Mouse (Mus musculus) layer of hippocampus, adult 11-12 months (tissue): ENCODE measurements around the gene Dgkb.

Source experiments
- DNase-seq: peaks from one replicate; pipeline ENCODE4 v3.0.0; 2022; ENCODE audit warnings: low spot score

The Dgkb gene

GRCm38 (mm10) chr12:38371597-38371996, 554.1 kb downstream of the Dgkb start:
- DNase-seq, result no peak

- DNase-seq, result no peak
Measured at GRCm38 (mm10) chr12:38374159-38374558, 556.6 kb downstream of the Dgkb start.

DNA sequence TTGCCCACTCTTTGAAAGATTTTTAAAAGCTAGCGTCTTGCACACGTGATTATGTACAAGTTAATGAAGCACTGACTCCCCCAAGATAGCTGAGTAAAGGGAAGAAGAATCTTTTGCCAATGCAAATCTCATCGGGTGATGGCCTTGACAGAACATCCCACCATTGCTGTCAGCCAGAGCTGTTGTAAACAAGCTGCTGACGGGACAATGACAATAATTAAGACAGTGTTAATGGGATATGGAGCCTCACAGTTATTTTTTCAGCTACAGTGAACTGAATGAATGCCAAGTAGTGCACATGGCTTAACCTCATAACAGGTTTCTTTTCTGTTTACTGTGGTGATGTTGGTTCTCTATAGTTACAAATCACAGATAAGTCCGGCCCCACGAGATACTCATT, 568.4 kb downstream of the Dgkb start:
- DNase-seq, result no peak

GRCm38 (mm10) chr12:38386991-38387390, 569.5 kb downstream of the Dgkb start:
- DNase-seq, result peak; percentile 71

GRCm38 (mm10) chr12:38387654-38388053, 570.1 kb downstream of the Dgkb start:
- no peak for DNase-seq

DNA sequence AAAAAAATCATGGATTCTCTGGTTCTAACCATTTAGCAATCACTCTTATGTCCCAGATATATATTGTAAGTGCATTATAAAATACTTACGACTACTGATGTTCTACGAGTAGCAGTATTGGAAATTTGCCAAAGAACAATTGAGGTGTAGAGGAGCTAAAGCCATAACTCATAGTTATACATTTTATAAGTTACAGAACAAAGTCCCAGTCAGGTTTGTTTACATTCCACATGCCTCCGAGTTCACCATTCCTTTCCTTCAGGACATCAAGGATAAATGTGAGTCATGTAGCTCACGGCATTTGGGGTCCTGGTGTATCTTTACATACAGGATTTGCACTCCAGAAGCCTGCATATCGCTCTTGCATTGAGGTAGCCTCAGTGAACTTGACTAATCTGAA, 570.7 kb downstream of the Dgkb start:
- no peak for DNase-seq

- DNase-seq, result no peak
Measured at GRCm38 (mm10) chr12:38397754-38398312, 580.3 kb downstream of the Dgkb start.

DNA sequence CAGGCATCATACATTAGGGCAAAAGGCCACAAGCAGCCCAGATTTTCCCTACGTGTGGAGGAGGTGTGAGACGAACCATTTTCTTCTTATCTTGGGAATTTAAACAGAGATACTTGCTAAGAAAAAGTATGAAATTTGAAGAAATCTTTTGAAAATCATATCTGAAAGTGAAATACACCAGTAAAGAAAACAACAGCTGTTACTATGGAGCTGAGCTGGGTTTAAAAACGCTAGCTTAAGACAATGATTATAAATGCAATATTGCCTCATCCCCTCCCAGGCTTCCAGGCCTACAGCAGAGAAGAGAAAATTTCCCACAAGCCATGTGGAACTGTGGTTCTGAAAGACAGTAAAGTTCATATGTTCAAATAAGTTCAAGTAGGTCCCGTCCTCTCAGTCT, 582.6 kb downstream of the Dgkb start:
- no peak for DNase-seq

GRCm38 (mm10) chr12:38435364-38436130, 618.0 kb downstream of the Dgkb start:
- DNase-seq, result no peak

DNA sequence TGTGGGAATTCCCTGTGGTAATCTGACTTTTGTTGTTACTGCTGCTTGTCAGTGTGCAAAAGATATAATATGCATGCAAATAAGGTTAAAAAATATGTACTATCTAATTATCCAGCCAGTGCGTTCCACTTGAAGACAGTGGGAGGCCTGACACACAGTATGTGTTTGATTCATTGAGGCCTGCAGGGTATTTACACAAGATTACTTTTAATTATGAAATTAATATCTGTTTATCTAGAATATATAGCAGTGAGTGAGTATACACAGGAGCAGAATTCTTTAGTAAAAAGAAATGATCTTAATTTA, 618.6 kb downstream of the Dgkb start:
- DNase-seq, result no peak

DNA sequence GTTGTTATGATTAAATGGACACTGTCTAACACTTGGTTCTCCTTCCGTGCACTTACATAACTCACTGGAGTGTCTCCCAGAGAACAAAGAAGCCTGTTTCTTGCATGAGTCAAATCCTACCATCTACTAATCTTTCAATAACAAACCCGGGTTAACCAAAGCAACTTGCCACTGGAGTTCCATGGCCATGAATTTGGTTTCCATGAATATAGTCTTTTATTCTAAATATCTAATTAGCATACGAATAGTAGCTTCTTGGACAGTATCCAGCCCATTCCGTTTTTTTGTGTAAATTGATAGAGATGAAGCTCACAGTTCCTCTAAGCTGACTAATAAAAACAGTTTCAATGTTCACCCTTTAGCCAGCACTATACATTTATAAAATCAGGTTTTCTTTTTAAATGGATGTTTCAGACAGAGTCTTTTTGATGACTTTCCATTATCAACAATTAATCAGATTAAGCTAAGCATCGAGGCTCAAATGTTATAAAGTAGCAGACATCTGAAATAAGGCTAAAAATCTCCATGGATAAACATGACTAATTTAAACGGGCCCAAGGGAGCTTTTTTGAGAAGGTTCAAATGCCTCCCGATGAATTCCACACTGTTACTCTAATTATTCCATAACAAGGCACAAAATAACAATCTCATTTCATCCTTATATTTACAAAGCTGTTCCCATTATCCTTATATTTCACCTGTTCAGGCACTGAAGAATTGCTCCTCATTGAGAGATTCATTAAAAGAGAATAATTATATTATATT, 633.0 kb downstream of the Dgkb start:
- DNase-seq, result no peak

GRCm38 (mm10) chr12:38451677-38452076, 634.2 kb downstream of the Dgkb start:
- DNase-seq, result no peak

DNA sequence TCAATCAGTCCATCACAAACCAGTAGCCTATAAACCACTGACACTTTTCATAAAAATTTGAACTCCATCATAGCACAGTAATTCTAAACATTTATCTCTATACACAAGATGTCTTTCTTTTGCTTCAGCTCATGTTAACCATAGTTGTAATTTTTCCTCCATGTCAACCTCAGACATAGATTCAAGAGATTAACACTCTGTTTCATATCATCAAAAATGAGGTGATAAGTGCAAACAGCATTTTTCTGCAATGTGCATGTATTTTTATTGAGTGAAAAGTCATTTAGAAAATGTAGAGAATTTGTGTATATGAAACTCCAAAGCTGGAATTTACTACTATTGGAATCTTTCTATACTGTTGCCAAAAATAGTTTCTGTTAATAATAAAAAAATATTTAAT, 650.7 kb downstream of the Dgkb start:
- no peak for DNase-seq

- no peak for DNase-seq
Measured at GRCm38 (mm10) chr12:38468605-38469004, 651.1 kb downstream of the Dgkb start.

GRCm38 (mm10) chr12:38497229-38497628, 679.7 kb downstream of the Dgkb start:
- DNase-seq, result no peak

DNA sequence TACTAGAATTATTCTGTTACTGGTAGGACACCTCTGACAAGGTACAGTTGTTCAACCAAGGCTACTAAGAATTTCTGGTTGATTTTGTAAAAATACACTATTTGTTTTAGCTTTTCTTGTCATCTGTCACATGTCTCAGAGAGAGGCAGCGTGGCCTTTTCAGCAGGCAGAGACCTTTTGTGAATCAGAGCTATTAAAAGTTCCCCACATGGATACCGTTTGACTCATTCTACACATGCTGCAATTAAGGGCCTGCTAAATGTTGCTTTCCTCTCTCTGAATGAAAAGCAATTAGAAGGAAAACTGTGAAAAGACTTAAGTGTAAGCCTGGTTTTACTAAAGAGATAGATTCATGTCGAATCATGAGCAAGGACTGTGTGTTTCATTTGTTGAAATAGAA, 683.4 kb downstream of the Dgkb start:
- DNase-seq, result no peak

GRCm38 (mm10) chr12:38508195-38508594, 690.7 kb downstream of the Dgkb start:
- DNase-seq, result no peak

- no peak for DNase-seq
Measured at GRCm38 (mm10) chr12:38545431-38545830, 727.9 kb downstream of the Dgkb start.

- DNase-seq, result no peak
Measured at GRCm38 (mm10) chr12:38577141-38577540, 759.6 kb downstream of the Dgkb start.

- no peak for DNase-seq
Measured at GRCm38 (mm10) chr12:38579191-38579817, 761.8 kb downstream of the Dgkb start.

DNA sequence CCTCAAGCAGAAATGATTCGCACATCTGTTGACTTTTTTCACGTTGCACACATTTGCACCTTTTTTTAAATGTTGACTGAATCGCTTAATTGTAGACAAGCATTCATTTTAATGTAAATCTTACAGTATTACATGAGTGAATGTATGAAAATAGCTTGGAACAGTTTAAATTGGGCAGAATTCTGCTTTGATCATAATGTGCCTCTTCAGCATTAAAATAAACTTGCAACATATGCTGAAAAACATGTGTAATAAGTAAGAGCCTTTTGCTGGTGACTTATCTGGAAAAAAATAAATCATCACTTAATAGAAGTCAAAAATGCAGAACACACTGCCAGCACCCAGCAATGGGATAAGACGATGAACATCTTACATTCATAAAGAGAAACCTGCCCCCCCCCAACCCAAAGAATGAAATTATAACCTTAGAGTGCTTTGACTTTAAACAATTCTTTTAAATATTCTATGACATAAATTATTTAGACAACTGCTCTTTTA, 768.9 kb downstream of the Dgkb start:
- DNase-seq, result no peak

DNA sequence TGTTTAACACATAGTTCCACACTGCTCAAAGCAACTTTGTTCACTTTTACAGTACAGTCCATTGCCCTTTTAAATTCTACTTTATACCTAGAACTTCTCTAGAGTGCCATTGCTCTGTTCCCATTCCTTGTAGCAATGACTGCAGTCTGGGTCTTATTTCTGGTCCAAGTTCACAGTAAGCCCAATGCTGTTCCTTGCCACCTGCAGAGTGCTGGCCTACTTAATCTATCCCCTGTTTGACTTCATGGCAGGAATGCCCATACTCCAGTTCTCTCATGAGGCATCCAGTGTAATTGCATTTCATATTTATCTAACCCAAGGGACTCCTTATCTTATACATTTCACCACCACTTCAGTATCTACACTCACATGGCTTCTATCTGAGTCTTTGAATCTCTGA, 772.4 kb downstream of the Dgkb start:
- no peak for DNase-seq

GRCm38 (mm10) chr12:38593653-38594052, 776.1 kb downstream of the Dgkb start:
- DNase-seq, result no peak
